Comparison of ENCODE assay signal across 8 mouse cellular contexts in the genomic region with DNA sequence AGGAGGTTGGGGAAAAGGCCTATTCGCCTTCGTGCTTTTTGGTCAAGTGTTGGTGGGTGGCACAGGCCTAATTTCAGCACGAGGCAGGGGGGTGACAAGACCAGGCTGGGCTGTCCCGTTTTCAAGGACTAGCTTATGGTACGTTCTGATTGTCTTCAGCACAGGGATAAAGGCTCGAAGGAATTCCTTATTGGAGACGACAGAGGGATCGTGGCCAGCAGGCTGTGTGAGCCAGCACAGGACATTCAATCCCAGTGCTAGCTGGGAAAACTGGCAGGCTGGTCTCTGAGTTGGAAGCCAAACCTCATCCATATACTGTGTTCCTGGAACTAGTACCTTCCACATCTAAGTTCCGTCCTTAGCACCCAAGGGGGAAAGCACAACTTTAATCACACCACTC. TPM values are rescaled to one million over a fixed set of nuclear protein-coding genes. Genes with fewer than 3 reads are reported as not detected.
DNase-seq lines count a peak whose midpoint lies in the region; TF ChIP-seq lines count a peak whose summit lies in the region.

No protein-coding gene starts in this region.

- WGBS in hindbrain, embryonic 10.5 days = 11% methylated on average over 9 of the region's 9 CpGs
- 9% methylated on average over 9 of the region's 9 CpGs for WGBS in macrophage (ENCODE audit: missing documents)

- no peaks in the 10 kb centered on the region for H3K9me3 ChIP-seq in hindbrain, embryonic 10.5 days

- no peaks in the 10 kb centered on the region for H3K27me3 ChIP-seq in testis, adult 2 months (ENCODE audit: control insufficient read depth, insufficient read depth, low read length)
- H3K27me3 ChIP-seq in hindbrain, embryonic 10.5 days (ENCODE audit: insufficient read depth, poor library complexity, severe bottlenecking) = no peaks in the 10 kb centered on the region

- no peak for TF ChIP-seq POLR2A in testis, adult 2 months (IDR thresholded peaks at IDR 0.05; ENCODE audit: control insufficient read depth, low read depth, low read length)

- H3K36me3 ChIP-seq in testis, adult 2 months (ENCODE audit: control insufficient read depth, insufficient read depth, low read length) = no peaks in the 10 kb centered on the region
- H3K36me3 ChIP-seq in hindbrain, embryonic 10.5 days = peaks cover 23% of the 10 kb centered on the region
- peaks cover 19% of the 10 kb centered on the region for H3K36me3 ChIP-seq in macrophage (ENCODE audit: inconsistent target)

- H3K4me3 ChIP-seq in testis, adult 2 months (ENCODE audit: control insufficient read depth, low read depth, low read length) = peak overlapping the region; percentile 95
- peak overlapping the region; percentile 88 for H3K4me3 ChIP-seq in hindbrain, embryonic 10.5 days
- H3K4me3 ChIP-seq in macrophage (ENCODE audit: inconsistent target) = peak overlapping the region; percentile 88

- DNase-seq in adrenal gland, postnatal 36 days = peak; percentile 29 to 58
- DNase-seq in adrenal gland, adult (ENCODE audit: inconsistent age in 2 of 2, low spot score in 1 of 2) = no peak
- no peak for DNase-seq in testis, postnatal 10 days (ENCODE audit: low spot score)
- DNase-seq in hindbrain, embryonic 10.5 days (ENCODE audit: low spot score) = no peak
- no peak for DNase-seq in c-Kit-positive CD71-positive TER-119-positive erythroid progenitor cells, embryonic 14.5 days (ENCODE audit: low spot score)
- no peak for DNase-seq in left cerebral cortex, adult 8-10 months (ENCODE audit: low spot score in 2 of 2)

- H3K4me1 ChIP-seq in testis, adult 2 months (ENCODE audit: control insufficient read depth, insufficient read depth, low read length) = peaks cover 9% of the 10 kb centered on the region
- H3K4me1 ChIP-seq in hindbrain, embryonic 10.5 days (replicated peaks) = peaks cover 37% of the 10 kb centered on the region

- peak overlapping the region; percentile 97 for H3K27ac ChIP-seq in testis, adult 2 months (ENCODE audit: control insufficient read depth, insufficient read depth, low read depth, low read length)
- peak overlapping the region; percentile 97 for H3K27ac ChIP-seq in hindbrain, embryonic 10.5 days
- peak overlapping the region; percentile 97 for H3K27ac ChIP-seq in macrophage

- TF ChIP-seq CTCF in testis, adult 2 months (IDR thresholded peaks at IDR 0.05; ENCODE audit: control insufficient read depth, insufficient read depth, insufficient replicate concordance, low read depth, low read length) = no peak

- peaks cover 48% of the 10 kb centered on the region for H3K79me2 ChIP-seq in macrophage (ENCODE audit: inconsistent target)

RNA-seq across cellular contexts. Expression of a gene that starts 0.6 kb away (rescaled TPM):
- 100 to 1,000 TPM; 117 to 123 TPM for total RNA-seq in adrenal gland, postnatal 36 days (2021)
- 81.3 and 102 TPM in 2 replicates for polyA plus RNA-seq in testis, adult 2 months (2012; rRNA removed)
- polyA plus RNA-seq in hindbrain, embryonic 10.5 days (2016; fragmentation: Nextera tagmentation; extraction: Ambion mirVana) = 143 and 148 TPM in 2 replicates
- total RNA-seq in macrophage (2018; cell fraction: chromatin; rRNA removed) = 100 to 1,000 TPM in 3 of 26 experiments, 10 to 100 TPM in 21, 1 to 10 TPM in 2; 9.4 to 168 (median 42.3) TPM
- total RNA-seq in macrophage (2018; cell fraction: cytosol; rRNA removed) = 100 to 1,000 TPM; 237 to 408 (median 331) TPM
- total RNA-seq in macrophage (2018; cell fraction: nucleus; rRNA removed) = 100 to 1,000 TPM in 24 of 26 experiments, 10 to 100 TPM in 2; 61.1 to 379 (median 212) TPM
- polyA plus RNA-seq in macrophage (2018) = 327 to 388 TPM (median 342 TPM) in 3 replicates
- 100 to 1,000 TPM; 116 to 148 (median 130) TPM for total RNA-seq in left cerebral cortex, adult 8-10 months (2022)

RNA-seq across cellular contexts. Expression of a gene that starts 1.2 kb away (rescaled TPM):
- 1 to 10 TPM; 3.5 to 6.9 TPM for total RNA-seq in adrenal gland, postnatal 36 days (2021)
- polyA plus RNA-seq in testis, adult 2 months (2012; rRNA removed) = 60.5 and 63.9 TPM in 2 replicates
- 0.78 and 0.93 TPM in 2 replicates for polyA plus RNA-seq in hindbrain, embryonic 10.5 days (2016; fragmentation: Nextera tagmentation; extraction: Ambion mirVana)
- 10 to 100 TPM in 3 of 26 experiments, 1 to 10 TPM in 21, under 1 TPM in 1, not detected in 1; 0.80 to 12.3 (median 4.8) TPM for total RNA-seq in macrophage (2018; cell fraction: chromatin; rRNA removed)
- total RNA-seq in macrophage (2018; cell fraction: cytosol; rRNA removed) = 1 to 10 TPM; 1.4 to 4.0 (median 2.6) TPM
- 10 to 100 TPM in 2 of 26 experiments, 1 to 10 TPM in 23, under 1 TPM in 1; 0.58 to 13.2 (median 3.3) TPM for total RNA-seq in macrophage (2018; cell fraction: nucleus; rRNA removed)
- 0.81 to 1.9 TPM (median 1.5 TPM) in 3 replicates for polyA plus RNA-seq in macrophage (2018)
- 10 to 100 TPM in 1 of 4 experiments, 1 to 10 TPM in 3; 6.6 to 10.1 (median 7.8) TPM for total RNA-seq in left cerebral cortex, adult 8-10 months (2022)

RNA-seq across cellular contexts. Expression of a gene that starts 50.3 kb away (rescaled TPM):
- total RNA-seq in adrenal gland, postnatal 36 days (2021) = not detected
- polyA plus RNA-seq in testis, adult 2 months (2012; rRNA removed) = 79.7 and 85.1 TPM in 2 replicates
- polyA plus RNA-seq in hindbrain, embryonic 10.5 days (2016; fragmentation: Nextera tagmentation; extraction: Ambion mirVana) = 0.08 TPM in 1 of 2 replicates, not detected in the other
- not detected for total RNA-seq in macrophage (2018; cell fraction: chromatin; rRNA removed)
- not detected for total RNA-seq in macrophage (2018; cell fraction: cytosol; rRNA removed)
- not detected for total RNA-seq in macrophage (2018; cell fraction: nucleus; rRNA removed)
- not detected in 3 replicates for polyA plus RNA-seq in macrophage (2018)
- total RNA-seq in left cerebral cortex, adult 8-10 months (2022) = not detected

RNA-seq across cellular contexts. Expression of a gene that starts 55.2 kb away (rescaled TPM):
- 10 to 100 TPM; 35.8 to 42.1 TPM for total RNA-seq in adrenal gland, postnatal 36 days (2021)
- 26.4 and 27.7 TPM in 2 replicates for polyA plus RNA-seq in testis, adult 2 months (2012; rRNA removed)
- polyA plus RNA-seq in hindbrain, embryonic 10.5 days (2016; fragmentation: Nextera tagmentation; extraction: Ambion mirVana) = 44.1 and 54.2 TPM in 2 replicates
- 100 to 1,000 TPM in 5 of 26 experiments, 10 to 100 TPM in 21; 14.6 to 150 (median 64.0) TPM for total RNA-seq in macrophage (2018; cell fraction: chromatin; rRNA removed)
- 10 to 100 TPM in 24 of 26 experiments, 1 to 10 TPM in 2; 9.0 to 45.8 (median 21.5) TPM for total RNA-seq in macrophage (2018; cell fraction: cytosol; rRNA removed)
- total RNA-seq in macrophage (2018; cell fraction: nucleus; rRNA removed) = 100 to 1,000 TPM in 1 of 26 experiments, 10 to 100 TPM in 25; 12.1 to 113 (median 58.2) TPM
- polyA plus RNA-seq in macrophage (2018) = 15.3 to 23.7 TPM (median 17.0 TPM) in 3 replicates
- total RNA-seq in left cerebral cortex, adult 8-10 months (2022) = 10 to 100 TPM; 34.7 to 41.3 (median 36.6) TPM

Comparison
In these comparisons a context has a peak if more than half of its experiments do, and no peak if none do; other contexts are left out.
1. DNase-seq: peak in adrenal gland, postnatal 36 days (2 of 2); none in adrenal gland, adult (0 of 2), testis, postnatal 10 days (single experiment), hindbrain, embryonic 10.5 days (single experiment), c-Kit-positive CD71-positive TER-119-positive erythroid progenitor cells, embryonic 14.5 days (single experiment) and left cerebral cortex, adult 8-10 months (0 of 2).
2. RNA of a gene that starts 1.2 kb away (polyA plus RNA-seq): 60.5 to 63.9 TPM in testis, adult 2 months; 0.81 to 1.9 TPM in macrophage and 0.78 to 0.93 TPM in hindbrain, embryonic 10.5 days; every median in the first group is over 10 times any median in the second.
3. RNA of a gene that starts 50.3 kb away (polyA plus RNA-seq): 79.7 to 85.1 TPM in testis, adult 2 months; 0.08 TPM in hindbrain, embryonic 10.5 days and not detected in macrophage; every median in the first group is over 10 times any median in the second.
4. Peak in every context shown above with its lines, with median percentiles within 50 percentile points of each other: H3K27ac ChIP-seq and H3K4me3 ChIP-seq.